Mouse (Mus musculus) spleen, postnatal 4 days (tissue): ENCODE data around the gene Olfr485.
"Not testable (repeated sequence)": the region's sequence is repeated elsewhere in the genome, so short reads cannot be mapped to it uniquely, and the experiment has no call there.

Experiments used
- DNase-seq, 2 experiments: peaks; one replicate each; pipeline ENCODE4 v3.0.0; 2022; ENCODE audit warnings: low spot score in 2 of 2

Gene Olfr485

DNA sequence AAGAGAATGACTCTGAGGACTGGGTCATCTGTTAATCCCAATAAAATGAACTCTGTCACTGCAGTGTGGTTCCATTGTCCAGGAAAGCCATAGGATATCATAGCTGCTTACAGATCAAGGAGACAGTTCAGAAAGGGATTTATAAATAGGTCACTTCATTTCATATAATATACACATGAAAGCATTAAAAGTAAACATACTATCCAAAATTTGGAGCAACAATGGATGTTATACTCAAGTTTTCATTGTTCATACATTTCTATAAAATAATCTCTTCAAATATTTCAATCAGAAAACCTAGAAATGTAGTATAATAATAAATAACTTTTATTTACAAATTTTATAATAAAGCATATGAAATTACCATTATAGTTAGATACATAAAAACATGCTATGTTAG is at the start of gene Olfr485:
Gene Olfr485, minus strand, starts transcription at position 101 of the 400 bp plus-strand sequence.
- no peak for DNase-seq

DNA sequence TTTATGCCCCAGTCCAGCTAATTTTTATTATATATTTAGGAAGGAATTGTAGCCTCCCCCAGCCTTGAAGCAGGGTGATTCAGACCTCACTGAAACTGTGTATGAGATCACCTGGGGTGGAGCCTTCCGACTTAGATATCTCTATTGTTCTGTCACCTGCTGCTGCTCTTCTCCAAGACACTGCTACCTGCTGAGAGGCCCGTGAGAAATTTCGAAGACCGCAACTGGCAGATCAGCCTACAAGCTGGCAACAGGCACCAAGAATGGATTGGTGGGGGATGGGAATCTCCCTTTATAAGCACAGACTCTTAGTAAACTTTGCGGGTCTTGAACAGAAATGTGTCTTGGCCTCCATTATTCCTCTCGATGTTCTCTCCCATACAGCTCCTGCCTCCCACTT is 37.3 kb upstream of the Olfr485 start:
- no peak for DNase-seq

DNA sequence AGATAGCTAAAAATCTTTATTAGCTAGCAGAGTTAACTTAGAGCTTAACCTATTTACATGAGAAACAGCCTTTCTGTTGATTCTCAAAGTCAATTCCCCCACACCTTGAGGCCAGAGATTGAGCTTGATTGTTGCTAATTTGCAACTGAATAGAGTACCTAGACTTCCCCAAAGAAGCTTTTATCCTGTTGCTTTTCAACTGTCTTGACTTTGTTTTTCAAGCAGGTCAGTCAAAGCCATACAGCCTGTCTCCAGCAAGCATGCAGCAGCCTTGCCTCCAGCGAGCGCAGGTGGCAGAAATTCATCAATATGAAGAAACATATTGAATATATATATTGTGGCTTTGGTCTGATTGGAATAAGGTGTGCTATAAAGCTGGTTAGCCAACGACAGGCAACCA is 36.7 kb upstream of the Olfr485 start:
- DNase-seq = not testable (repeated sequence)

- not testable (repeated sequence) for DNase-seq
These were observed 33.0 kb upstream of the Olfr485 start for GRCm38 (mm10) chr7:108192714-108193113.

- not testable (repeated sequence) for DNase-seq
These were observed 31.5 kb upstream of the Olfr485 start for GRCm38 (mm10) chr7:108191196-108191595.

DNA sequence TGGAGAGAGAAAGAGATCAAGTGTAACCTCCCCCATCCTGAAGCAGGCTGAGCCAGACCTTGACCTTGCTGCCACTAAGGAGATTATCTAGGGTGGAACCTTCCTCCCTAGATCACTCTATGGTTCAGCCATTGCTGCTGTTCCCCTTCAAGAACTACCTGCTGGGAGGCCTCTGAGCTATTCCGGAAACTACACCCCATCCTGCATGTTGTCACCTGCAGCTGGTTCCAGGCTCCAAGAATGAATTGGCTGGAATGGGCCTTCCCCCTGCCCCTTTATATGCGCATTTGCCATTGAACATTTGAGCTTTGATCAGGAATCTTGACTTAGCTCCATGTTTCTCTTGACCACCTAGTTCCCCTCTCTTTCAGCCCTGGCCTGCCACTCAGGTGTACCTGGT is 25.6 kb upstream of the Olfr485 start:
- DNase-seq = not testable (repeated sequence)

DNA sequence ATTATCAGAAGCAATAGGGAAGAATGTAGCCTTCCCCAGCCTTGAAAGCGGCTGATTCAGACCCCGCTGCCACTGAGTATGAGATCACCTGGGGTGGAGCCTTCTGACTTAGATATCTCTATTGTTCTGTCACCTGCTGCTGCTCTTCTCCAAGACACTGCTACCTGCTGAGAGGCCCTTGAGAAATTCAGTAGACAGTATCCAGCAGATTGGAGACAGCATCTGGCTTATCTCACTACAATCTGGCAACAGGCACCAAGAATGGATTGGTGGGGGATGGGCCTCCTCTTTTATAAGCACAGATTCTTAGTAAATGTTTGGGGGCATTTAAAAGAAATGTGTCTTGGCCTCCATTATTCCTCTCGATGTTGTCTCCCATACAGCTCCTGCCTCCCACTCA is 24.7 kb upstream of the Olfr485 start:
- DNase-seq = not testable (repeated sequence)

- DNase-seq = not testable (repeated sequence)
These were observed 13.0 kb upstream of the Olfr485 start, which contains the start of gene Olfr486 for GRCm38 (mm10) chr7:108172642-108173041. Olfr486 (minus strand) TSS chr7:108172742.

DNA sequence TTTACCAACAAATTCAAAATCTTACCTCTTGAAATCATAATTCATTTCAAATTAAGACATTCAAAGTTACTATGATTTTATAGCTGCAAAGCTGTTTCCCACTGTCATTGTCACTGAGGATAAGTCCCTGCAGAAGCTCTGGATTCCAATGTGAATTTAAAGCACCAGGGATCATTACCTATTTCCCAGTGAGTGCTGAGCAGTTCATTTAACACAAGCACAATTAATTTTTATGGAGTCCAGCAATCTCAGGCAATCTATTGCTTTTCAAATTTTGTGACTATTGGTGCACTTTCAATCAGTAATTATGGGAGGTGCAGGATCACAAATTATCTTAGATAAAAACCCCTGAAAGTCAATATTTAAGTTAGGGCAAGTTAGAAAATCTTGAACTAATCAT is 32.3 kb downstream of the Olfr485 start, which contains the start of gene Olfr484:
Gene Olfr484, minus strand, starts transcription at position 101 of the 400 bp plus-strand sequence.
- no peak for DNase-seq

GRCm38 (mm10) chr7:108121416-108121815 is 38.3 kb downstream of the Olfr485 start:
- no peak for DNase-seq

DNA sequence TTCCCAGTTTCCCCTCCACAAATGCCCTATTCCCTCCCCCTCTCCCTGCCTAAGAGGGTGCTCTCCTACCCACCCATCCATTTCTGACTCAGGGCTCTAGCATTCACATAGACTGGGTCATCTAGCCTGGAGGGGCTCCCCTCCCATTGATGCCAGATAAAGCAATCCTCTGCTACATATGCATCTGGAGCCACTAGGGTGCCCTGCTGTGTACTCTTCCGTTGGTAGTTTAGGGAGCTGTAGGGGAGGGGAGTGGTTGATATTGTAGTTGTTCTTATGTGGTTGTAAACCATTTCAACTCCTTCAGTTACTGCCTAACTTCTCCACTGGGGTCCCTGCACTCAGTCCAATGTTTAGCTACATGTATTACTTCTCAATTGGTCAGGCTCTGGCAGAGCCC is 39.0 kb downstream of the Olfr485 start:
- no peak for DNase-seq
